Mouse (Mus musculus) spleen, postnatal 36 days (tissue): ENCODE data around the gene Olfr1286.

Experiments
- DNase-seq, 2 experiments: peaks; one replicate each; pipeline ENCODE4 v3.0.0; 2022; ENCODE audit warnings: low spot score in 2 of 2, mixed read lengths in 1 of 2

Olfr1286 gene

GRCm38 (mm10) chr2:111422931-111423330 lies at the start of gene Olfr1286:
Gene Olfr1286 (minus strand): TSS chr2:111423115.
- no peak for DNase-seq

- DNase-seq: no peak
These were observed 25.9 kb upstream of the Olfr1286 start, which contains the start of gene Olfr1287 for GRCm38 (mm10) chr2:111448842-111449241. Gene Olfr1287 (plus strand): TSS chr2:111449142.

DNA sequence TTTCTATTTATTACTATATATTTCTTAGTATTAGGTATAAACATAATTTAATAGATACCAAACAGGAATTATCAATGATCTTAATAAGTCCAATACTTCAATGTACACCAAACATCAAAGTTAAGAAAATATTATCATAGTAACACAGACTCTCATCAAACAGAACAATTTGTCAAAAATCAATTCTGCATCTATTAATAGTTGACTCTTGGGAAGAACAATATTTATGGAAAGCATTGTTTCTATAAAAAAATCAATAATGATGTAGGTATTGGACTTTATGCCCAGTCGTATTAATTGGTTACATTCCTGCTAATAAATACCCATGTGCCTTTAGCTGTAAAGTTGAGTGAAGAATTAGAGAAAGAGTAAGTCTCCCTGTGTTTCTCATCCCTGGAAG lies 47.7 kb downstream of the Olfr1286 start, which contains the start of gene Olfr1284:
Gene Olfr1284 (plus strand): TSS at position 301 of the 400 bp plus-strand sequence.
- no peak for DNase-seq
